Mouse (Mus musculus): ENCODE results near the gene Syt6.

GRCm38 (mm10) chr3:103650406-103650805 is 75.4 kb downstream of the Syt6 start:
- TF ChIP-seq CTCF (IDR thresholded peaks at IDR 0.05; ENCODE audit: low read depth, low read length) (no peak), POLR2AphosphoS5 (IDR thresholded peaks at IDR 0.05; ENCODE audit: insufficient replicate concordance, low read depth, low read length) (no peak), GATA1 (IDR thresholded peaks at IDR 0.05; ENCODE audit: borderline replicate concordance, low read length) (no peak), TAL1 (conservative IDR thresholded peaks at IDR 0.05; ENCODE audit: low read depth, low read length) (no peak)

Measured in G1E (cell line).